22 mouse cellular contexts compared by ENCODE assay signal in the genomic region with DNA sequence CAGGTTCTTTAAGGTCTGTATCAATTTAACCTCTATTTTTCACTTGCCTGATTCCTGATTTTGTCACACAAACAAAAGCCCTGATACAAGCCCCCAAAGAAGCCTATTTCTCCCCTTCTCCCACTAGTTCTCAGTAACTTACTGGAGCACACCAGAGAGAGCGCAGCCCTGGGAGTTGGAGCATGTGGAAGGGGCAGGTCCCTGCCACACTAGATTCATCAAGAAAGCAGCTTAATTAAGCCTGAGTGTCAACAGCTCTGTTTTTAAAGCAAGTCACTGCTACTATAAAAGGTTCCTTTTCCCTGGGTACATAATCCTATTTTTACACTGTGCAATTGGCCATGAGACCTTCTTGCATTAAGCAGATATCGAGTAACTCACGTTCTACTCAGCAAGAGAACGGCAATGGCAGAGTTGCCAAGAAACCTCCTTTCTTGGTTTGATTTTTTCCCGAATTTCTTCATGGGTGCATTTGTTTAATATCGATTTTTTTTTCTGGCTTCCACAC.
DNase-seq lines count a peak whose midpoint lies in the region; ATAC-seq and TF ChIP-seq lines count a peak whose summit lies in the region.
"Had no signal": no experiment of that assay in that cellular context is flagged by ENCODE, and none has a peak within 500 bp of the region (broad histone marks: within the 10 kb centered on the region; RNA-seq: fewer than 3 reads in every experiment).

No protein-coding gene starts in this region.

- H3K36me3 ChIP-seq in heart, adult 2 months (ENCODE audit: control insufficient read depth, insufficient read depth, low read length) = no peaks in the 10 kb centered on the region
- H3K36me3 ChIP-seq in midbrain, postnatal 0 days (ENCODE audit: insufficient read depth, low read length) = no peaks in the 10 kb centered on the region
- no peaks in the 10 kb centered on the region for H3K36me3 ChIP-seq in midbrain, embryonic 13.5 days
- H3K36me3 ChIP-seq: embryonic facial prominence, embryonic 15.5 days; forebrain, embryonic 10.5 days; heart, embryonic 15.5 days; hindbrain, embryonic 13.5 days had no signal

- no peak overlapping the region for H3K4me2 ChIP-seq in midbrain, postnatal 0 days (ENCODE audit: low read depth, low read length, poor library complexity, severe bottlenecking)
- H3K4me2 ChIP-seq in midbrain, embryonic 13.5 days (replicated peaks) = no peak overlapping the region
- H3K4me2 ChIP-seq: embryonic facial prominence, embryonic 15.5 days; heart, embryonic 11.5 days; heart, embryonic 15.5 days; hindbrain, embryonic 13.5 days had no signal

- H3K9me3 ChIP-seq in midbrain, postnatal 0 days (ENCODE audit: low read length) = no peaks in the 10 kb centered on the region
- no peaks in the 10 kb centered on the region for H3K9me3 ChIP-seq in midbrain, embryonic 13.5 days
- H3K9me3 ChIP-seq: embryonic facial prominence, embryonic 15.5 days; forebrain, embryonic 10.5 days; heart, embryonic 15.5 days; hindbrain, embryonic 13.5 days had no signal

- TF ChIP-seq CTCF in heart, adult 2 months (IDR thresholded peaks at IDR 0.05) = no peak
- no peak for TF ChIP-seq CTCF in midbrain, postnatal 0 days (IDR thresholded peaks at IDR 0.05)

- WGBS in heart, adult 2 months = 70% methylated on average over 6 of the region's 6 CpGs
- 41% methylated on average over 6 of the region's 6 CpGs for whole genome bisulfite sequencing in midbrain, postnatal 0 days
- WGBS in midbrain, embryonic 13.5 days = 46% methylated on average over 6 of the region's 6 CpGs

- intact Hi-C loops in heart, adult 2 months (cut with DNase I) = no loop called here
- intact Hi-C loops in gastrocnemius, postnatal 36 days (cut with DNase I) = no loop called here

- H3K4me3 ChIP-seq in heart, adult 2 months = no peak overlapping the region
- no peak overlapping the region for H3K4me3 ChIP-seq in midbrain, postnatal 0 days (ENCODE audit: low read depth, low read length)
- no peak overlapping the region for H3K4me3 ChIP-seq in midbrain, embryonic 13.5 days (replicated peaks)
- H3K4me3 ChIP-seq: embryonic facial prominence, embryonic 15.5 days; erythroblast, embryonic 14.5 days; forebrain, embryonic 10.5 days; gastrocnemius, adult 2 months; heart, embryonic 15.5 days; hindbrain, embryonic 13.5 days had no signal

- H3K79me2 ChIP-seq in heart, adult 2 months (replicated peaks; ENCODE audit: control insufficient read depth, insufficient read depth, low read length) = no peaks in the 10 kb centered on the region

- peak; percentile 12 for DNase-seq in heart, adult 11 months
- DNase-seq in heart, adult 2 months = no peak
- DNase-seq in midbrain, postnatal 0 days (ENCODE audit: low spot score) = peak; percentile 13
- peak; percentile 72 for DNase-seq in retina, embryonic 14.5 days (ENCODE audit: low spot score)
- DNase-seq in gastrocnemius, postnatal 36 days = no peak
- DNase-seq: adrenal gland, adult 8-10 months; adrenal gland, postnatal 36 days; cerebellum, adult 11-12 months; cerebellum, adult 9-10 months; cerebellum, postnatal 25 days; gastrocnemius, adult 2 months; gastrocnemius, postnatal 25 days; heart, adult 18-20 months; heart, postnatal 14 days had no signal

- no peak for TF ChIP-seq EP300 in heart, adult 2 months (IDR thresholded peaks at IDR 0.05; ENCODE audit: insufficient read depth, low read depth, low read length)

- ATAC-seq in midbrain, postnatal 0 days (ENCODE audit: low FRiP score) = no peak
- ATAC-seq in midbrain, embryonic 13.5 days = no peak
- ATAC-seq: intestine, embryonic 16.5 days had no signal

- H3K4me1 ChIP-seq in heart, adult 2 months (ENCODE audit: control insufficient read depth, insufficient read depth, low read length) = no peaks in the 10 kb centered on the region
- no peaks in the 10 kb centered on the region for H3K4me1 ChIP-seq in midbrain, postnatal 0 days (ENCODE audit: insufficient read depth, low read length)
- H3K4me1 ChIP-seq in midbrain, embryonic 13.5 days (replicated peaks) = peaks cover 24% of the 10 kb centered on the region
- H3K4me1 ChIP-seq: embryonic facial prominence, embryonic 15.5 days; heart, embryonic 15.5 days had no signal

- no peak for TF ChIP-seq POLR2A in heart, adult 2 months (IDR thresholded peaks at IDR 0.05; ENCODE audit: insufficient read depth, low read depth, low read length)

- H3K27ac ChIP-seq in heart, adult 2 months = no peak overlapping the region
- H3K27ac ChIP-seq in midbrain, postnatal 0 days (ENCODE audit: low read depth, low read length) = no peak overlapping the region
- no peak overlapping the region for H3K27ac ChIP-seq in midbrain, embryonic 13.5 days
- H3K27ac ChIP-seq: embryonic facial prominence, embryonic 15.5 days; forebrain, embryonic 10.5 days; gastrocnemius, adult 2 months; heart, embryonic 15.5 days; hindbrain, embryonic 13.5 days had no signal

- no peak overlapping the region for H3K9ac ChIP-seq in heart, adult 2 months (ENCODE audit: low read depth, low read length)
- H3K9ac ChIP-seq in midbrain, postnatal 0 days (replicated peaks; ENCODE audit: low read length, poor library complexity, severe bottlenecking) = no peak overlapping the region
- H3K9ac ChIP-seq in midbrain, embryonic 13.5 days (replicated peaks) = no peak overlapping the region
- H3K9ac ChIP-seq: embryonic facial prominence, embryonic 15.5 days; heart, embryonic 15.5 days; hindbrain, embryonic 13.5 days had no signal

- H3K27me3 ChIP-seq in heart, adult 2 months (ENCODE audit: control insufficient read depth, insufficient read depth, low read length) = no peaks in the 10 kb centered on the region
- H3K27me3 ChIP-seq in midbrain, postnatal 0 days (ENCODE audit: insufficient read depth, low read length) = no peaks in the 10 kb centered on the region
- H3K27me3 ChIP-seq in midbrain, embryonic 13.5 days = no peaks in the 10 kb centered on the region
- H3K27me3 ChIP-seq: embryonic facial prominence, embryonic 15.5 days; heart, embryonic 15.5 days had no signal

Comparison
In these comparisons a context has a peak if more than half of its experiments do, and no peak if none do; other contexts are left out.
1. DNase-seq: peak in heart, adult 11 months (single experiment), midbrain, postnatal 0 days (single experiment) and retina, embryonic 14.5 days (single experiment); none in heart, adult 2 months (0 of 2) and gastrocnemius, postnatal 36 days (0 of 2).